Mouse (Mus musculus) cortical plate, adult 2 months (tissue): Measurements from ENCODE around the gene Hdac9. TPM values are rescaled to one million over a fixed set of nuclear protein-coding genes. Genes with fewer than 3 reads are reported as not detected.

Experiments
- H3K27ac ChIP-seq: fragments of 200-500 bp; 2 replicates; pipeline ENCODE4 v1.5.1; 2012; ENCODE audit warnings: low read length, control low read depth, inconsistent platforms; ENCODE audit not compliant: insufficient read depth
- H3K4me1 ChIP-seq: fragments of 200-500 bp; 2 replicates; pipeline ENCODE4 v1.6.1; 2011; ENCODE audit warnings: low read length; ENCODE audit not compliant: control insufficient read depth, insufficient read depth
- H3K4me3 ChIP-seq: fragments of 200-500 bp; 2 replicates; pipeline ENCODE4 v1.5.1; 2011; ENCODE audit warnings: mild to moderate bottlenecking, low read length, control low read depth; ENCODE audit not compliant: insufficient read depth
- CTCF ChIP-seq: fragments of 200-500 bp; IDR thresholded peaks from 2 replicates; pipeline ENCODE4 v1.5.1; 2011; ENCODE audit warnings: mild to moderate bottlenecking, control low read depth, low read length; ENCODE audit not compliant: insufficient read depth; ENCODE audit errors: extremely low read depth
- POLR2A ChIP-seq: fragments of 200-500 bp; IDR thresholded peaks from 2 replicates; pipeline ENCODE4 v1.6.1; 2011; ENCODE audit warnings: mild to moderate bottlenecking, low read length, control low read depth; ENCODE audit not compliant: insufficient read depth; ENCODE audit errors: extremely low read depth
- polyA plus RNA-seq: library from polyadenylated mRNA; depleted of rRNA; stranded (reverse); fragments of >200 nt; gene quantifications from 2 replicates; pipeline ENCODE4 v1.2.3, GENCODE M21; 2012

The Hdac9 gene
- polyA plus RNA-seq, 1 experiment, result 23.8 TPM

- Histone ChIP-seq H3K4me1 (no peaks in the 10 kb centered on the region), H3K27ac (no peak overlapping the region), H3K4me3 (no peak overlapping the region)
- TF ChIP-seq POLR2A, result no peak
- no peak for TF ChIP-seq CTCF
These were observed 667.7 kb downstream of the Hdac9 start for GRCm38 (mm10) chr12:34249160-34249559.

- H3K4me1 ChIP-seq, result no peaks in the 10 kb centered on the region
- no peak overlapping the region for H3K27ac ChIP-seq
- TF ChIP-seq CTCF, result no peak
- no peak for TF ChIP-seq POLR2A
- H3K4me3 ChIP-seq, result no peak overlapping the region
These were observed 668.4 kb downstream of the Hdac9 start for GRCm38 (mm10) chr12:34248193-34249121.

- Histone ChIP-seq H3K27ac (no peak overlapping the region), H3K4me3 (no peak overlapping the region), H3K4me1 (no peaks in the 10 kb centered on the region)
- TF ChIP-seq POLR2A, result no peak
- TF ChIP-seq CTCF, result no peak
These were observed 678.1 kb downstream of the Hdac9 start for GRCm38 (mm10) chr12:34238796-34239195.

- Histone ChIP-seq H3K4me1 (no peaks in the 10 kb centered on the region), H3K27ac (no peak overlapping the region), H3K4me3 (no peak overlapping the region)
- TF ChIP-seq CTCF, result no peak
- no peak for TF ChIP-seq POLR2A
These were observed 685.2 kb downstream of the Hdac9 start for GRCm38 (mm10) chr12:34231621-34232150.

GRCm38 (mm10) chr12:34224505-34224904 lies 692.4 kb downstream of the Hdac9 start:
- H3K4me3 ChIP-seq, result no peak overlapping the region
- H3K4me1 ChIP-seq, result no peaks in the 10 kb centered on the region
- no peak overlapping the region for H3K27ac ChIP-seq
- no peak for TF ChIP-seq POLR2A
- TF ChIP-seq CTCF, result no peak

- H3K4me1 ChIP-seq, result no peaks in the 10 kb centered on the region
- TF ChIP-seq CTCF (no peak), POLR2A (no peak)
- no peak overlapping the region for H3K27ac ChIP-seq
- no peak overlapping the region for H3K4me3 ChIP-seq
These were observed 695.9 kb downstream of the Hdac9 start for GRCm38 (mm10) chr12:34221014-34221413.

- no peak overlapping the region for H3K27ac ChIP-seq
- H3K4me1 ChIP-seq, result no peaks in the 10 kb centered on the region
- TF ChIP-seq CTCF (no peak), POLR2A (no peak)
- H3K4me3 ChIP-seq, result no peak overlapping the region
These were observed 696.6 kb downstream of the Hdac9 start for GRCm38 (mm10) chr12:34220051-34220926.

- no peak overlapping the region for H3K27ac ChIP-seq
- TF ChIP-seq CTCF (no peak), POLR2A (no peak)
- H3K4me1 ChIP-seq, result no peaks in the 10 kb centered on the region
- no peak overlapping the region for H3K4me3 ChIP-seq
These were observed 698.3 kb downstream of the Hdac9 start for GRCm38 (mm10) chr12:34218561-34218960.
